Mouse (Mus musculus): Measurements from ENCODE around the gene Phykpl.

DNA sequence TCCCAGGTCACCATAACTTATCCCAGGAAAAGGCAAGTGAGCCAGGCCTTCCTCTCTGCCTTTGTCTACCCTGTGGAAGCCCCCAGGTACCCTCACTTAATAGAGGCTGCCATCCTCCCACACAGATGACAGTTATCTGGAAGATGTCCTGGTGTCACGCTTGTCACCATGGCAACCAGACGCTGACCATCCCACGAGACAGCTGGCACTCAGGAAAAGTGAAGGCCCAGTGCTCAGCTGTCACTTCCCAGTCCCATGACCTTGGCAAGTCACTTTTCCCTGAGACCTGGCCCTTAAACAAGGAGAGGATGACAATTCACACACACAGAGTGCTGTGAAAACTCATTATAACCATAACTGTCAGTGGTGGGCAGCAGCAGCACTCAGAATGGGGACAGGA lies 32.5 kb upstream of the Phykpl start:
- peak; percentile 4 for TF ChIP-seq TCF12 (IDR thresholded peaks at IDR 0.05; ENCODE audit: insufficient read depth, poor library complexity, severe bottlenecking)
- TF ChIP-seq MAX (IDR thresholded peaks at IDR 0.05; ENCODE audit: low read depth), result no peak
- no peak for TF ChIP-seq POLR2A (IDR thresholded peaks at IDR 0.05; ENCODE audit: insufficient read length, low read depth)

Measured in myocyte (in vitro differentiated cells).